Comparison of ENCODE assay signal across 8 mouse cellular contexts in genomic region chr19:7266421-7266831, GRCm38 (mm10). TPM values are rescaled to one million over a fixed set of nuclear protein-coding genes. Genes with fewer than 3 reads are reported as not detected.
DNase-seq lines count a peak whose midpoint lies in the region; ATAC-seq and TF ChIP-seq lines count a peak whose summit lies in the region.

No protein-coding gene starts in this region.

- H3K9ac ChIP-seq in forebrain, embryonic 16.5 days (replicated peaks; ENCODE audit: low read depth, low read length): peak overlapping the region; percentile 90
- peak overlapping the region; percentile 99 for H3K9ac ChIP-seq in midbrain, embryonic 12.5 days (replicated peaks)

- ATAC-seq in forebrain, embryonic 16.5 days: no peak
- 0 out of 2 replicates have a peak, but pooled peaks have one; percentile 2 for ATAC-seq in midbrain, embryonic 12.5 days (ENCODE audit: low FRiP score, low read depth)

- H3K4me2 ChIP-seq in forebrain, embryonic 16.5 days (ENCODE audit: low read length): peak overlapping the region; percentile 84
- peak overlapping the region; percentile 93 for H3K4me2 ChIP-seq in midbrain, embryonic 12.5 days (replicated peaks)

- peaks cover 2% of the 10 kb centered on the region; the same call in 1 of the 2 replicates for H3K36me3 ChIP-seq in forebrain, embryonic 16.5 days (ENCODE audit: control insufficient read depth, insufficient read depth)
- peaks cover 12% of the 10 kb centered on the region for H3K36me3 ChIP-seq in midbrain, embryonic 12.5 days

- 27% methylated on average over 4 of the region's 4 CpGs for WGBS in forebrain, embryonic 16.5 days
- WGBS in midbrain, embryonic 12.5 days: 15% methylated on average over 4 of the region's 4 CpGs

- H3K4me3 ChIP-seq in layer of hippocampus, adult 2 months: no peak overlapping the region
- H3K4me3 ChIP-seq in forebrain, embryonic 16.5 days (replicated peaks; ENCODE audit: low read length): no peak overlapping the region
- H3K4me3 ChIP-seq in midbrain, embryonic 12.5 days: peak overlapping the region; percentile 97; the same call in 1 of the 2 replicates

- TF ChIP-seq POLR2A in brain, embryonic 14.5 days (IDR thresholded peaks at IDR 0.05; ENCODE audit: borderline replicate concordance, extremely low read depth, insufficient read depth, insufficient read length, poor library complexity, severe bottlenecking): no peak

- no peak for DNase-seq in layer of hippocampus, adult 2 months (ENCODE audit: low spot score in 2 of 2)
- no peak for DNase-seq in layer of hippocampus, postnatal 14 days (ENCODE audit: low spot score in 2 of 2)
- peak; percentile 63 for DNase-seq in brain, embryonic 14.5 days (ENCODE audit: low read depth)
- DNase-seq in lung, postnatal 25 days (ENCODE audit: low spot score): no peak
- no peak for DNase-seq in left cerebral cortex, adult 11 months (ENCODE audit: low spot score)
- DNase-seq in lung, postnatal 4 days: no peak

- H3K27ac ChIP-seq in layer of hippocampus, adult 2 months: peak overlapping the region; percentile 93
- peak overlapping the region; percentile 100 for H3K27ac ChIP-seq in forebrain, embryonic 16.5 days (ENCODE audit: low read length)
- H3K27ac ChIP-seq in midbrain, embryonic 12.5 days (replicated peaks): peak overlapping the region; percentile 100

- no peaks in the 10 kb centered on the region for H3K27me3 ChIP-seq in forebrain, embryonic 16.5 days (replicated peaks; ENCODE audit: control insufficient read depth, insufficient read depth, low read length)
- no peaks in the 10 kb centered on the region for H3K27me3 ChIP-seq in midbrain, embryonic 12.5 days

- peaks cover 63% of the 10 kb centered on the region for H3K4me1 ChIP-seq in forebrain, embryonic 16.5 days (replicated peaks; ENCODE audit: control insufficient read depth, insufficient read depth, low read length)
- H3K4me1 ChIP-seq in midbrain, embryonic 12.5 days: peaks cover 64% of the 10 kb centered on the region

- TF ChIP-seq CTCF in layer of hippocampus, adult 2 months (conservative IDR thresholded peaks at IDR 0.05): no peak
- no peak for TF ChIP-seq CTCF in brain, embryonic 14.5 days (IDR thresholded peaks at IDR 0.05; ENCODE audit: borderline replicate concordance, extremely low read depth, insufficient read depth, insufficient read length)

- 0 out of 2 replicates have a peak, but pooled peaks cover 3% of the 10 kb centered on the region for H3K9me3 ChIP-seq in forebrain, embryonic 16.5 days (ENCODE audit: control insufficient read depth, low read length)
- no peaks in the 10 kb centered on the region for H3K9me3 ChIP-seq in midbrain, embryonic 12.5 days

RNA-seq across cellular contexts. Expression of gene Rcor2, which starts 0.7 kb away (rescaled TPM):
- 10 to 100 TPM; 17.0 to 18.2 TPM for total RNA-seq in layer of hippocampus, adult 2 months (2021)
- 10 to 100 TPM; 20.2 to 23.2 TPM for total RNA-seq in layer of hippocampus, postnatal 14 days (2021)
- 134 and 211 TPM in 2 replicates for polyA plus RNA-seq in brain, embryonic 14.5 days (2012; rRNA removed)
- polyA plus RNA-seq in forebrain, embryonic 16.5 days (2015; fragmentation: Nextera tagmentation; extraction: Ambion mirVana): 45.8 and 49.2 TPM in 2 replicates
- 93.7 and 96.3 TPM in 2 replicates for polyA plus RNA-seq in midbrain, embryonic 12.5 days (2016; fragmentation: Nextera tagmentation; extraction: Ambion mirVana)

RNA-seq across cellular contexts. Expression of gene Naa40, which starts 25.4 kb away (rescaled TPM):
- 10 to 100 TPM; 34.2 to 38.1 TPM for total RNA-seq in layer of hippocampus, adult 2 months (2021)
- total RNA-seq in layer of hippocampus, postnatal 14 days (2021): 10 to 100 TPM; 32.1 to 35.0 TPM
- polyA plus RNA-seq in brain, embryonic 14.5 days (2012; rRNA removed): 74.8 and 79.2 TPM in 2 replicates
- 67.3 and 74.7 TPM in 2 replicates for polyA plus RNA-seq in forebrain, embryonic 16.5 days (2015; fragmentation: Nextera tagmentation; extraction: Ambion mirVana)
- 88.4 and 91.0 TPM in 2 replicates for polyA plus RNA-seq in midbrain, embryonic 12.5 days (2016; fragmentation: Nextera tagmentation; extraction: Ambion mirVana)

RNA-seq across cellular contexts. Expression of gene Cox8a, which starts 49.0 kb away (rescaled TPM):
- total RNA-seq in layer of hippocampus, adult 2 months (2021): 1,000 to 10,000 TPM in 1 of 2 experiments, 100 to 1,000 TPM in 1; 959 to 1,016 TPM
- total RNA-seq in layer of hippocampus, postnatal 14 days (2021): 100 to 1,000 TPM; 973 to 982 TPM
- 458 and 614 TPM in 2 replicates for polyA plus RNA-seq in brain, embryonic 14.5 days (2012; rRNA removed)
- polyA plus RNA-seq in forebrain, embryonic 16.5 days (2015; fragmentation: Nextera tagmentation; extraction: Ambion mirVana): 602 and 609 TPM in 2 replicates
- polyA plus RNA-seq in midbrain, embryonic 12.5 days (2016; fragmentation: Nextera tagmentation; extraction: Ambion mirVana): 763 and 786 TPM in 2 replicates
